Mouse (Mus musculus): ENCODE measurements at regions not wholly inside any gene's neighbourhood (a gene's known extent, or its start where the extent isn't known, plus 50 kb on each side); places are given as distances from the start of the nearest gene placed in this dataset.

- ATAC-seq (replicated peaks in 1 of 2; ENCODE audit: insufficient read depth in 1 of 2, low FRiP score in 2 of 2, low TSS enrichment in 1 of 2, low read depth in 1 of 2, poor library complexity in 2 of 2, severe bottlenecking in 2 of 2), result no peak
Measured at GRCm38 (mm10) chr6:140157375-140157774, 116.1 kb upstream of the Plcz1 start.

GRCm38 (mm10) chr6:140152418-140153176, 111.3 kb upstream of the Plcz1 start:
- no peak for ATAC-seq (replicated peaks in 1 of 2; ENCODE audit: insufficient read depth in 1 of 2, low FRiP score in 2 of 2, low TSS enrichment in 1 of 2, low read depth in 1 of 2, poor library complexity in 2 of 2, severe bottlenecking in 2 of 2)

- ATAC-seq (replicated peaks in 1 of 2; ENCODE audit: insufficient read depth in 1 of 2, low FRiP score in 2 of 2, low TSS enrichment in 1 of 2, low read depth in 1 of 2, poor library complexity in 2 of 2, severe bottlenecking in 2 of 2), result no peak
Measured at GRCm38 (mm10) chr6:140148628-140149245, 107.5 kb upstream of the Plcz1 start.

- no peak for ATAC-seq (replicated peaks in 1 of 2; ENCODE audit: insufficient read depth in 1 of 2, low FRiP score in 2 of 2, low TSS enrichment in 1 of 2, low read depth in 1 of 2, poor library complexity in 2 of 2, severe bottlenecking in 2 of 2)
Measured at GRCm38 (mm10) chr6:140148138-140148537, 106.9 kb upstream of the Plcz1 start.

- ATAC-seq (replicated peaks in 1 of 2; ENCODE audit: insufficient read depth in 1 of 2, low FRiP score in 2 of 2, low TSS enrichment in 1 of 2, low read depth in 1 of 2, poor library complexity in 2 of 2, severe bottlenecking in 2 of 2), result no peak
Measured at GRCm38 (mm10) chr6:140147711-140148110, 106.5 kb upstream of the Plcz1 start.

- no peak for ATAC-seq (replicated peaks in 1 of 2; ENCODE audit: insufficient read depth in 1 of 2, low FRiP score in 2 of 2, low TSS enrichment in 1 of 2, low read depth in 1 of 2, poor library complexity in 2 of 2, severe bottlenecking in 2 of 2)
Measured at GRCm38 (mm10) chr6:140133734-140134133, 92.5 kb upstream of the Plcz1 start.

GRCm38 (mm10) chr6:140126645-140127044, 85.4 kb upstream of the Plcz1 start:
- no peak for ATAC-seq (replicated peaks in 1 of 2; ENCODE audit: insufficient read depth in 1 of 2, low FRiP score in 2 of 2, low TSS enrichment in 1 of 2, low read depth in 1 of 2, poor library complexity in 2 of 2, severe bottlenecking in 2 of 2)

GRCm38 (mm10) chr6:140114024-140114423, 72.8 kb upstream of the Plcz1 start:
- no peak for ATAC-seq (replicated peaks in 1 of 2; ENCODE audit: insufficient read depth in 1 of 2, low FRiP score in 2 of 2, low TSS enrichment in 1 of 2, low read depth in 1 of 2, poor library complexity in 2 of 2, severe bottlenecking in 2 of 2)

GRCm38 (mm10) chr6:140112054-140112453, 70.8 kb upstream of the Plcz1 start:
- ATAC-seq (replicated peaks in 1 of 2; ENCODE audit: insufficient read depth in 1 of 2, low FRiP score in 2 of 2, low TSS enrichment in 1 of 2, low read depth in 1 of 2, poor library complexity in 2 of 2, severe bottlenecking in 2 of 2), result no peak

- ATAC-seq (replicated peaks in 1 of 2; ENCODE audit: insufficient read depth in 1 of 2, low FRiP score in 2 of 2, low TSS enrichment in 1 of 2, low read depth in 1 of 2, poor library complexity in 2 of 2, severe bottlenecking in 2 of 2), result no peak
Measured at GRCm38 (mm10) chr6:140108083-140108482, 66.8 kb upstream of the Plcz1 start.

- no peak for ATAC-seq (replicated peaks in 1 of 2; ENCODE audit: insufficient read depth in 1 of 2, low FRiP score in 2 of 2, low TSS enrichment in 1 of 2, low read depth in 1 of 2, poor library complexity in 2 of 2, severe bottlenecking in 2 of 2)
Measured at GRCm38 (mm10) chr6:140107628-140108027, 66.4 kb upstream of the Plcz1 start.

GRCm38 (mm10) chr6:140106141-140106540, 64.9 kb upstream of the Plcz1 start:
- no peak for ATAC-seq (replicated peaks in 1 of 2; ENCODE audit: insufficient read depth in 1 of 2, low FRiP score in 2 of 2, low TSS enrichment in 1 of 2, low read depth in 1 of 2, poor library complexity in 2 of 2, severe bottlenecking in 2 of 2)

- ATAC-seq (replicated peaks in 1 of 2; ENCODE audit: insufficient read depth in 1 of 2, low FRiP score in 2 of 2, low TSS enrichment in 1 of 2, low read depth in 1 of 2, poor library complexity in 2 of 2, severe bottlenecking in 2 of 2), result no peak
Measured at GRCm38 (mm10) chr6:140102043-140102442, 60.8 kb upstream of the Plcz1 start.

GRCm38 (mm10) chr6:140095416-140095815, 54.2 kb upstream of the Plcz1 start:
- ATAC-seq (replicated peaks in 1 of 2; ENCODE audit: insufficient read depth in 1 of 2, low FRiP score in 2 of 2, low TSS enrichment in 1 of 2, low read depth in 1 of 2, poor library complexity in 2 of 2, severe bottlenecking in 2 of 2), result no peak
